7 mouse cellular contexts compared by ENCODE assay signal in the genomic region with DNA sequence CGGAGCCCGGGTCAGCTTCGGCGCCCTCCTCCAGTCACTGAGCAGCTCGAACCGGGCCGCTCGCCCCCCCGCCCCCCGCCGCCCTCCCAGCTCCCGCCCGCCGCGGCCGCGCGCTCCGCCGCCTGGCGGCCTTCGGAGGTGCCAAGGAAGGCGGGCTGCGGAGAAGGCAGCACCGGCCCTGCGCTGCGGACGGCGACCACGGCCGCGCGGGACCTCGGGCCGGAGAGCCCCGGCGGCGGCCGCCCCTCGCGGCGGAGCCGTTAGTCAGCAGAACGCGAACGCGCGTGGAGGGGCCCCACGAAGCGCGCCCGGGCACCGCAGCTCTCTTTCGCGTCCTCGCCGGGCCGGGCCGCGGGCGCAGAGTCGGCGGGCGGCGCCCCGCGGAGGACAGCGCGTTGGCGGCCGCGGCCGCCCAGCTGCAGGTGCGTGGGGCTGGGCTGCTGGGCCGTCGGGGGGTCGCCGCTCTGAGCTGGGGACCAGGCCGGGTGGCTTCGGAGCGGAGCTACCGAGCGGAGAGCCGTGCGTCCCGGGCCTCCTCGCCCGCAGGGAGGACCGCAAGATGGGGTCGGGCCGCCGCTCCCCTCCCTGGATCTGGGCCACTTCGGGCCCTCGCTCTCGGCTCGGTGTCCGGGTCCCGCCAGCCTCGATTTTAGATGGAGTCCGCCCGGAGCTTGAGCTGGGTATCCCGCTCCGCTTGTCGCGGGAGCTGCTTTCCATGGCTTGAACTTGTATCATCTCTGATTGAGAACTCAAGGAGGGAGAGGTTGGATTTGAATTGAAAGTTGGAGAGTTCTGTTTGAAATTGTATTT. TPM values are rescaled to one million over a fixed set of nuclear protein-coding genes. Genes with fewer than 3 reads are reported as not detected.
DNase-seq lines count a peak whose midpoint lies in the region; ATAC-seq and TF ChIP-seq lines count a peak whose summit lies in the region.

TSS of gene Abhd17b (plus strand) at position 14 of the 810 bp plus-strand sequence.

- peak within 1 kb of the TSS; percentile 91 for H3K9ac ChIP-seq in intestine, embryonic 14.5 days (ENCODE audit: low read length)

- under 1% methylated on average over 83 of the region's 105 CpGs for WGBS in intestine, embryonic 14.5 days
- WGBS in small intestine, adult 2 months, result under 1% methylated on average over 96 of the region's 105 CpGs

- no peak for TF ChIP-seq CTCF in cortical plate, adult 2 months (IDR thresholded peaks at IDR 0.05; ENCODE audit: extremely low read depth, insufficient read depth, low read length)
- TF ChIP-seq CTCF in small intestine, adult 2 months (IDR thresholded peaks at IDR 0.05; ENCODE audit: extremely low read depth, insufficient read length, insufficient replicate concordance, low read depth, low read length), result peak; percentile 27; the same call in 1 of the 2 replicates

- DNase-seq in adrenal gland, adult 2 months, result peak; percentile 76
- DNase-seq in gastrocnemius, postnatal 36 days, result peak in 1 of 2 experiments; percentile 31
- peak; percentile 83 for DNase-seq in intestine, embryonic 14.5 days (ENCODE audit: low spot score)
- DNase-seq in left cerebral cortex, postnatal 36 days (ENCODE audit: low spot score in 2 of 2), result peak in 1 of 2 experiments; percentile 42
- DNase-seq in mesoderm, embryonic 11.5 days (ENCODE audit: low read depth, low spot score), result peak; percentile 59

- H3K27me3 ChIP-seq in intestine, embryonic 14.5 days (replicated peaks; ENCODE audit: control insufficient read depth, insufficient read depth, low read length), result no peaks in the 10 kb centered on the region
- no peaks in the 10 kb centered on the region for H3K27me3 ChIP-seq in small intestine, adult 2 months (ENCODE audit: control insufficient read depth, insufficient read depth, low read length)

- peak within 1 kb of the TSS; percentile 97 for H3K27ac ChIP-seq in cortical plate, adult 2 months (ENCODE audit: insufficient read depth, low read length)
- peak within 1 kb of the TSS; percentile 97 for H3K27ac ChIP-seq in intestine, embryonic 14.5 days (ENCODE audit: low read depth)
- H3K27ac ChIP-seq in small intestine, adult 2 months (ENCODE audit: insufficient read depth, low read depth, low read length), result peak within 1 kb of the TSS; percentile 90

- TF ChIP-seq POLR2A in cortical plate, adult 2 months (IDR thresholded peaks at IDR 0.05; ENCODE audit: extremely low read depth, insufficient read depth, low read length), result no peak
- peak; percentile 58; the same call in 1 of the 2 replicates for TF ChIP-seq POLR2A in small intestine, adult 2 months (IDR thresholded peaks at IDR 0.05; ENCODE audit: low read depth, low read length)

- H3K4me3 ChIP-seq in cortical plate, adult 2 months (ENCODE audit: insufficient read depth, low read length), result peak within 1 kb of the TSS; percentile 69
- peak within 1 kb of the TSS; percentile 96 for H3K4me3 ChIP-seq in intestine, embryonic 14.5 days (ENCODE audit: low read depth, low read length)
- H3K4me3 ChIP-seq in small intestine, adult 2 months (ENCODE audit: low read depth, low read length), result peak within 1 kb of the TSS; percentile 100

- peak within 1 kb of the TSS; percentile 80 for H3K4me2 ChIP-seq in intestine, embryonic 14.5 days (ENCODE audit: low read length)

- H3K9me3 ChIP-seq in intestine, embryonic 14.5 days (ENCODE audit: control insufficient read depth, low read length), result no peaks in the 10 kb centered on the region

- peaks cover 3% of the 10 kb centered on the region; the same call in 1 of the 2 replicates for H3K4me1 ChIP-seq in cortical plate, adult 2 months (ENCODE audit: control insufficient read depth, insufficient read depth, low read length)
- peaks cover 23% of the 10 kb centered on the region for H3K4me1 ChIP-seq in intestine, embryonic 14.5 days (replicated peaks; ENCODE audit: control insufficient read depth, insufficient read depth, low read length)
- H3K4me1 ChIP-seq in small intestine, adult 2 months (ENCODE audit: control insufficient read depth, insufficient read depth, insufficient read length, low read length), result peaks cover 3% of the 10 kb centered on the region; the same call in 1 of the 2 replicates

- intact Hi-C loops in gastrocnemius, postnatal 36 days (cut with DNase I), result loop anchor here (5.0 to 10.0 kb wide), 3 partner anchors 81 to 379 kb away; partner anchors contain the start of gene Zfand5
- intact Hi-C loops in left cerebral cortex, postnatal 36 days (cut with DNase I), result loop anchor here (2.0 to 5.0 kb wide), 4 partner anchors 69 to 381 kb away; partner anchors contain the start of gene Zfand5

- peak; percentile 52 for ATAC-seq in intestine, embryonic 14.5 days (replicated peaks; ENCODE audit: low FRiP score, low TSS enrichment, low read depth)

- 0 out of 2 replicates have a peak, but pooled peaks cover 3% of the 10 kb centered on the region for H3K36me3 ChIP-seq in intestine, embryonic 14.5 days (ENCODE audit: control insufficient read depth, insufficient read depth, low read length)
- no peaks in the 10 kb centered on the region for H3K36me3 ChIP-seq in small intestine, adult 2 months (ENCODE audit: control insufficient read depth, insufficient read depth, low read length)

RNA-seq across cellular contexts. Expression of gene Abhd17b, which starts in this region (rescaled TPM):
- total RNA-seq in adrenal gland, adult 2 months (2021), result 10 to 100 TPM; 39.3 to 41.6 TPM
- 21.0 and 32.1 TPM in 2 replicates for polyA plus RNA-seq in adrenal gland, adult 2 months (2012; rRNA removed)
- 30.2 and 30.7 TPM in 2 replicates for polyA plus RNA-seq in cortical plate, adult 2 months (2012; rRNA removed)
- total RNA-seq in gastrocnemius, postnatal 36 days (2021), result 10 to 100 TPM; 17.3 to 17.7 TPM
- polyA plus RNA-seq in intestine, embryonic 14.5 days (2014; fragmentation: Nextera tagmentation; extraction: Ambion mirVana), result 27.5 and 28.2 TPM in 2 replicates
- 10 to 100 TPM; 43.2 to 45.9 TPM for total RNA-seq in left cerebral cortex, postnatal 36 days (2021)
- polyA plus RNA-seq in small intestine, adult 2 months (2012; rRNA removed), result 7.5 and 15.2 TPM in 2 replicates
